Mouse (Mus musculus): ENCODE measurements around the gene Rbfox3. TPM values are rescaled to one million over a fixed set of nuclear protein-coding genes. Genes with fewer than 3 reads are reported as not detected.

Rbfox3 gene
- polyA plus RNA-seq, 1 experiment, result not detected

DNA sequence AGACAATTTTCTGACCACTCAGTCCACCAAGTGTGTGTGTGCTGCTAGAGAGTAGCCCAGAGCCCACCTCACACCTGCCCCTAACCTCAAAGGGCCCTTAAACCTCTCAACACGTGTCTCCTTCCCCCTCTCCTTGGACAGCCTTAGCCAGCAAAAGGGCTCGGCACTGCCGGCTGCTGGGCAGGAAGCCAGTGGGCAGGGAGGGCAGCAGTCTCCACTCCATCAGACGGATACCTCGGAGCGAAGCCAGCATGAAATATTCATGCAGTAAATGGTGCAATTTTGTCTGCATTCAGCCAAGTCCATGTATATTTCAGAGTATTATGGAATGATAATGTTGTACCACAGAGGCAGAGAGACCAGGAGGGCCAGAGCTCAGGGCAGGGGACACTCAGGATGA is 366.8 kb downstream of the Rbfox3 start:
- H3K27ac ChIP-seq (ENCODE audit: insufficient read depth, low read depth, low read length), result no peak overlapping the region
- TF ChIP-seq POLR2A (IDR thresholded peaks at IDR 0.05; ENCODE audit: borderline replicate concordance, low read depth, low read length), result no peak
- TF ChIP-seq CTCF (IDR thresholded peaks at IDR 0.05; ENCODE audit: low read depth, low read length), result no peak
- H3K4me1 ChIP-seq (ENCODE audit: control insufficient read depth, insufficient read depth, low read length), result no peaks in the 10 kb centered on the region
- no peak overlapping the region for H3K4me3 ChIP-seq (ENCODE audit: insufficient read depth, low read length)

- H3K27ac ChIP-seq (ENCODE audit: insufficient read depth, low read depth, low read length), result no peak overlapping the region
- no peak overlapping the region for H3K4me3 ChIP-seq (ENCODE audit: insufficient read depth, low read length)
- TF ChIP-seq CTCF (IDR thresholded peaks at IDR 0.05; ENCODE audit: low read depth, low read length) (no peak), POLR2A (IDR thresholded peaks at IDR 0.05; ENCODE audit: borderline replicate concordance, low read depth, low read length) (no peak)
- H3K4me1 ChIP-seq (ENCODE audit: control insufficient read depth, insufficient read depth, low read length), result no peaks in the 10 kb centered on the region
Measured at GRCm38 (mm10) chr11:118542906-118543305, 368.5 kb downstream of the Rbfox3 start.

DNA sequence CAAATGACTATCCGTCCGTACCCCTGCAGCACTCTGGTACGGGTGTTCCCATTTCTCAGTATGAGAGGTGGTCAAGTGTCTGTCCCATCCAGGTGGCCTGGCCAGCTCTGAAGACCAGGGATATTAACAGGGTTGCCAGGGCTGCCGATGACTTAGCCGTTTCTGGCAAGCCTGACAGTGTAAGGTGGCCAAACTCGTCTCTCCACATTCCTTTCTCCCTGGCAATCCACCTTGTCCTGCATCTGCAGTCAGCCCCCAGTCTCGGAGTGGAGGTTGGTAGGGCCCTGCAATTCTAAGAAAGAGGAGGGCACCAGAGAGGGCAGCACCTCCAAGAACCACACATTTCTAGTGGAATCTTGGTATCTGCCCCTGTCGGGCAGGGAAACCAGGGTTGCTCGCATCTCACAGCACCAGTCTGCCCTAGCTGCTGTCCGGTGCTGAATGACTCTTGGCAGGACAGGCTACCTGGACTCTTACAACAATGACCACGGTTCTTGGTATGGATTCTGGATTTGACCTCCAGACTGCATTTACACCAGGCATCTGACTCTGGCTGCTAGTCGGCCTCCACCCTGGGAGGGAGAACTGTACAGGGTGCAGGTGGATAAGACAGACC is 370.9 kb downstream of the Rbfox3 start:
- Histone ChIP-seq H3K4me1 (ENCODE audit: control insufficient read depth, insufficient read depth, low read length) (no peaks in the 10 kb centered on the region), H3K27ac (ENCODE audit: insufficient read depth, low read depth, low read length) (no peak overlapping the region), H3K4me3 (ENCODE audit: insufficient read depth, low read length) (no peak overlapping the region)
- no peak for TF ChIP-seq CTCF (IDR thresholded peaks at IDR 0.05; ENCODE audit: low read depth, low read length)
- no peak for TF ChIP-seq POLR2A (IDR thresholded peaks at IDR 0.05; ENCODE audit: borderline replicate concordance, low read depth, low read length)

DNA sequence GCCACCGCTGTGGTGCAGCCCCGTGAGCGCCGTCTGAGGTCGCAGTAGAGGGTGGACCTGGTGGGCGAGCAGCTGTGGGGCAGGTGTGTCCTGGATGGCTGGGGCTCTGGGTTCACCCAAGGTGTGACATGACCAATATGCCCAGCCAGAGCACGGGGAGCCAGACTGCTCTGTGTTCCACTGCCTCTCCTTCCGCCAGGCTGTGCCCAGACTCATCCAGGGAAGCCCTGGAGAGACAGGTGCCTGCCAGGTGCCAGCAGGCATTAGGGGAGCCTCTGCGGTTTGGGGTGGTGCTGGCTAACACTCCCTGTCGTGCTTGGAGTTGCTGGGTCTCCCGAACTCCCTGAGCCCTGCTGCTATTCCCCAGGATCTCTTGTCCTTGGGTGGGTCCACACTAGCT is 373.4 kb downstream of the Rbfox3 start:
- no peak overlapping the region for H3K27ac ChIP-seq (ENCODE audit: insufficient read depth, low read depth, low read length)
- H3K4me1 ChIP-seq (ENCODE audit: control insufficient read depth, insufficient read depth, low read length), result no peaks in the 10 kb centered on the region
- no peak overlapping the region for H3K4me3 ChIP-seq (ENCODE audit: insufficient read depth, low read length)
- TF ChIP-seq POLR2A (IDR thresholded peaks at IDR 0.05; ENCODE audit: borderline replicate concordance, low read depth, low read length) (no peak), CTCF (IDR thresholded peaks at IDR 0.05; ENCODE audit: low read depth, low read length) (no peak)

DNA sequence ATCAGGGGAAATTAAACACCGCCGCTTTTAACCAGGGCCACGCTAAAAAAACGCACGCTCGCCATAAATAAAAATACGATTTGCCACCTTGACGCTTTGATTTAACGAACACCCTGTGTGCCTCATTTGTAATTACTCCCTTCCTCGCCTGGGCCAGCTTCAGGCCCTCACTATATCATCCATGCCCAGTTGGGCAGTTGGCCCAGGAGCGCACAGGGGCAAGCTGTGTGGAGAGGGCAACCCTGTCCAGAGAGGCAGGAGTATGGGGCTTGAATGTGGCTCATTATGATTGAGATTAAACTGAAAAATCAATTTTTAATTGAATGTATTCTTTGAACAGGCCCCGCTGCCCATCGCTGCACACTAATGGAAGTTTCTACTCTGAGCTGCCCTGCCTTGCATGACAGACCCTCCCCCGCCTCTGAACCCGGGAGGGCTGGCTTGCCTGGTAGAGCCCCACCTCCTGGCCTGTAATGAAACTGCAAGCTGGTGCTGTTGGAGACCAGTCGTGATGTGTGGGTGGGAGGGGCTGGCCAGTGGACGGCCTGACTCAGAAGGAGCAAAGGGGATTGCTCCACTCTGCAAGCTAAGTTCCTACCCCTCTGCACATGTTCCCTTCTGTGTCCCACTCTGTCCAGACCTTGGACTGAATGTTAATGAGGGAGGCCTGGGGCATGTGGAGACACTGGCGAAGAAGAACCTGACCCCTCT is 376.9 kb downstream of the Rbfox3 start:
- no peaks in the 10 kb centered on the region for H3K4me1 ChIP-seq (ENCODE audit: control insufficient read depth, insufficient read depth, low read length)
- H3K4me3 ChIP-seq (ENCODE audit: insufficient read depth, low read length), result no peak overlapping the region
- no peak overlapping the region for H3K27ac ChIP-seq (ENCODE audit: insufficient read depth, low read depth, low read length)
- TF ChIP-seq CTCF (IDR thresholded peaks at IDR 0.05; ENCODE audit: low read depth, low read length) (no peak), POLR2A (IDR thresholded peaks at IDR 0.05; ENCODE audit: borderline replicate concordance, low read depth, low read length) (no peak)

DNA sequence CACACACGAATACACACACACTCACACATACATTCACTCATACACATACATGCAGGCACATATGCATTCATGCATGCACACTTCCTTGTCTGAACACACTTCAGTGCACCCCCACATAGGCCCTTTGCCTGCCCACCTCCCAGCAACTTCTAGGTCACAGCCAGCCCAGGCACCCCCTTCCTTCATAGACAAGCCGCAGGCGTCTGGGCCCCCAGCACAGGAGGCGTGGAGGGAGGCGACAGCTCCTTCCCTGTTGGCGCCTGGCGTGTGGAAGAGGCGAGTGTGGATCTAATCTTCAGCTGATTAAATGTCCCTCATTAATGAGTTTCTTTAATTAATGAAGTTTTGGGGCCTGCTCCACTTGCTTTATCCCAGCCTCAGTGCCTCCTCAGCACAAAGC is 381.1 kb downstream of the Rbfox3 start:
- Histone ChIP-seq H3K4me3 (ENCODE audit: insufficient read depth, low read length) (no peak overlapping the region), H3K4me1 (ENCODE audit: control insufficient read depth, insufficient read depth, low read length) (0 out of 2 replicates have a peak, but pooled peaks cover 2% of the 10 kb centered on the region), H3K27ac (ENCODE audit: insufficient read depth, low read depth, low read length) (no peak overlapping the region)
- TF ChIP-seq CTCF (IDR thresholded peaks at IDR 0.05; ENCODE audit: low read depth, low read length) (no peak), POLR2A (IDR thresholded peaks at IDR 0.05; ENCODE audit: borderline replicate concordance, low read depth, low read length) (no peak)

DNA sequence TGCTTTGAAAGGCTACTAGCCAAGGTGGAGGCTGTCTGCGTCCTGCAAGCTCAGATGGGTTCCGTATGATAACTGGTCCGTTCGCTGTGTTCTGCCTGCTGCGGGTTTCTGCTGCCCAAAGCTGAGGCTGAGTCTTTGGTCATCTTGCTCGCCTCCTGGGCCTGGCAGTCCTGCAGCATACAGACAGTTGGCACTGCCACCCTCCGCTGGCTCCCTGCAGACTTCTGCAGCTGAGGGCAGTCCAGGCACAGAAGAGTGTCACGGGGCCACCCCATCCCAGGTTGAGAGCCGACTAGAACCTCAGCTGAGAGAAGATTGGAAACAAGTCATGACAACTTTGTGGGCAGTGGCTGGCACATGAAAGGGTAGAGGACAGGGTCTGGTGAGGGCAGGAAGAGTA is 382.6 kb downstream of the Rbfox3 start:
- TF ChIP-seq POLR2A (IDR thresholded peaks at IDR 0.05; ENCODE audit: borderline replicate concordance, low read depth, low read length) (no peak), CTCF (IDR thresholded peaks at IDR 0.05; ENCODE audit: low read depth, low read length) (no peak)
- H3K4me1 ChIP-seq (ENCODE audit: control insufficient read depth, insufficient read depth, low read length), result 0 out of 2 replicates have a peak, but pooled peaks cover 2% of the 10 kb centered on the region
- H3K27ac ChIP-seq (ENCODE audit: insufficient read depth, low read depth, low read length), result no peak overlapping the region
- H3K4me3 ChIP-seq (ENCODE audit: insufficient read depth, low read length), result no peak overlapping the region

GRCm38 (mm10) chr11:118525059-118525458 is 386.3 kb downstream of the Rbfox3 start:
- TF ChIP-seq POLR2A (IDR thresholded peaks at IDR 0.05; ENCODE audit: borderline replicate concordance, low read depth, low read length) (no peak), CTCF (IDR thresholded peaks at IDR 0.05; ENCODE audit: low read depth, low read length) (no peak)
- Histone ChIP-seq H3K4me3 (ENCODE audit: insufficient read depth, low read length) (no peak overlapping the region), H3K4me1 (ENCODE audit: control insufficient read depth, insufficient read depth, low read length) (0 out of 2 replicates have a peak, but pooled peaks cover 2% of the 10 kb centered on the region), H3K27ac (ENCODE audit: insufficient read depth, low read depth, low read length) (no peak overlapping the region)

DNA sequence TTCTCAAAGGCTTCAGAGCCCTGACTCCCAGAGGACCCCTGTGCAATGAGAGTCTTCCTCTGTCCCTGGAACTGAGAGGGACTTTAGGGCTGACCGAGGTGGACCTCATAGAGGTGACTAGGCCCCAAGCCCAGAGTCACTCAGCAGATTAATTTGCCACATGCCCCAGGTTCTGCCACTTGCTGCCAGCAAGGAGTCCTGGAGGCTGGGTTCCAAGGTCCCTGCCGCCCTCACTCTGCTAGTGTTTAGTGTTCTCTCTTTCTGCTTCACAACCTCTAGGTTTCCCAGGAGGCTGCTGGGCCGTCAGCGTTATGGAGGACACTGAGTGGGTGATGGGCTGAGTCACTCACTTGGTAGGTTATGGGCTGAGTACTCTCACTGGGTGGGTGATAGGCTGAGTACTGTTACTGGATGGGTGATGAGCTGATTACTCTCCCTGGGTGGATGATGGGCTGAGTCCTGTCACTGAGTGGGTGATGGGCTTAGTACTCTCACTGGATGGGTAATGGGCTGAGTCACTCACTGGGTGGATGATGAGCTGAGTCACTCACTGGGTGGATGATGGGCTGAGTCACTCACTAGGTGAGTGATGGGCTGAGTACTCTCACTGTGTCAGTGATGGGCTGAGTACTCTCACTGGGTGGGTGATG is 387.8 kb downstream of the Rbfox3 start:
- TF ChIP-seq POLR2A (IDR thresholded peaks at IDR 0.05; ENCODE audit: borderline replicate concordance, low read depth, low read length) (no peak), CTCF (IDR thresholded peaks at IDR 0.05; ENCODE audit: low read depth, low read length) (no peak)
- Histone ChIP-seq H3K27ac (ENCODE audit: insufficient read depth, low read depth, low read length) (no peak overlapping the region), H3K4me3 (ENCODE audit: insufficient read depth, low read length) (no peak overlapping the region), H3K4me1 (ENCODE audit: control insufficient read depth, insufficient read depth, low read length) (0 out of 2 replicates have a peak, but pooled peaks cover 2% of the 10 kb centered on the region)

- H3K4me3 ChIP-seq (ENCODE audit: insufficient read depth, low read length), result no peak overlapping the region
- no peak overlapping the region for H3K27ac ChIP-seq (ENCODE audit: insufficient read depth, low read depth, low read length)
- H3K4me1 ChIP-seq (ENCODE audit: control insufficient read depth, insufficient read depth, low read length), result no peaks in the 10 kb centered on the region
- TF ChIP-seq CTCF (IDR thresholded peaks at IDR 0.05; ENCODE audit: low read depth, low read length) (no peak), POLR2A (IDR thresholded peaks at IDR 0.05; ENCODE audit: borderline replicate concordance, low read depth, low read length) (no peak)
Measured at GRCm38 (mm10) chr11:118520932-118521331, 390.5 kb downstream of the Rbfox3 start.

Measured in bone marrow macrophage, adult 2 months (primary cell).